Mouse (Mus musculus) heart, adult 2 months (tissue): ENCODE data around the gene Zbtb7b. TPM values are rescaled to one million over a fixed set of nuclear protein-coding genes. Genes with fewer than 3 reads are reported as not detected.

Source experiments
- DNase-seq, 2 experiments: peaks; one replicate each; pipeline ENCODE4 v3.0.0; 2021
- H3K27ac ChIP-seq: fragments of 200-600 bp; 2 replicates; pipeline ENCODE4 v1.8.1; 2022
- H3K27me3 ChIP-seq: fragments of 200-500 bp; 2 replicates; pipeline ENCODE4 v1.6.1; 2012; ENCODE audit warnings: mild to moderate bottlenecking, low read length, inconsistent platforms, mixed read lengths; ENCODE audit not compliant: control insufficient read depth, insufficient read depth
- H3K36me3 ChIP-seq: fragments of 200-500 bp; 2 replicates; pipeline ENCODE4 v1.6.1; 2012; ENCODE audit warnings: low read length, inconsistent platforms; ENCODE audit not compliant: control insufficient read depth, insufficient read depth
- H3K4me1 ChIP-seq: fragments of 200-500 bp; 2 replicates; pipeline ENCODE4 v1.6.1; 2011; ENCODE audit warnings: low read length; ENCODE audit not compliant: control insufficient read depth, insufficient read depth
- H3K4me3 ChIP-seq: fragments of 200-600 bp; 2 replicates; pipeline ENCODE4 v1.8.1; 2022
- H3K79me2 ChIP-seq: fragments of 200-500 bp; replicated peaks from 2 replicates; pipeline ENCODE4 v1.6.1; 2012; ENCODE audit warnings: mild to moderate bottlenecking, inconsistent platforms, low read length, moderate library complexity, mixed read lengths; ENCODE audit not compliant: control insufficient read depth, insufficient read depth
- H3K9ac ChIP-seq: fragments of 200-500 bp; 2 replicates; pipeline ENCODE4 v1.6.1; 2012; ENCODE audit warnings: low read depth, mild to moderate bottlenecking, control low read depth, inconsistent platforms, low read length, mixed read lengths
- CTCF ChIP-seq: fragments of 200-600 bp; IDR thresholded peaks from 2 replicates; pipeline ENCODE4 v1.8.1; 2022; ENCODE audit warnings: antibody characterized with exemption, mild to moderate bottlenecking, moderate library complexity
- EP300 ChIP-seq: fragments of 200-500 bp; IDR thresholded peaks from 2 replicates; pipeline ENCODE4 v1.6.1; 2011; ENCODE audit warnings: low read depth, low read length, control low read depth; ENCODE audit not compliant: insufficient read depth
- POLR2A ChIP-seq: fragments of 200-500 bp; IDR thresholded peaks from 2 replicates; pipeline ENCODE4 v1.6.1; 2011; ENCODE audit warnings: mild to moderate bottlenecking, low read depth, low read length, control low read depth; ENCODE audit not compliant: insufficient read depth
- WGBS: fragments of 180-500 bp; shearing (Covaris S2); methylation state at CpG from one replicate; pipeline ENCODE4 v1.1.7; 2018; 5-methylcytosine and 5-hydroxymethylcytosine counted together
- intact Hi-C: fragments of 180-260 bp; cut with DNase I; formaldehyde crosslinking; loops from one replicate; pipeline ENCODE4 v1.15.1; 2025
- polyA plus RNA-seq: library from polyadenylated mRNA; depleted of rRNA; stranded (reverse); fragments of >200 nt; gene quantifications from 2 replicates; pipeline ENCODE4 v1.2.3, GENCODE M21; 2012
- total RNA-seq, 2 experiments: library from RNA; stranded (reverse); gene quantifications; 2 replicates each; pipeline ENCODE4 v1.2.3; 2021

Gene Zbtb7b
- total and polyA plus RNA-seq, 3 experiments, result 20.5 to 23.4 (median 21.5) TPM

DNA sequence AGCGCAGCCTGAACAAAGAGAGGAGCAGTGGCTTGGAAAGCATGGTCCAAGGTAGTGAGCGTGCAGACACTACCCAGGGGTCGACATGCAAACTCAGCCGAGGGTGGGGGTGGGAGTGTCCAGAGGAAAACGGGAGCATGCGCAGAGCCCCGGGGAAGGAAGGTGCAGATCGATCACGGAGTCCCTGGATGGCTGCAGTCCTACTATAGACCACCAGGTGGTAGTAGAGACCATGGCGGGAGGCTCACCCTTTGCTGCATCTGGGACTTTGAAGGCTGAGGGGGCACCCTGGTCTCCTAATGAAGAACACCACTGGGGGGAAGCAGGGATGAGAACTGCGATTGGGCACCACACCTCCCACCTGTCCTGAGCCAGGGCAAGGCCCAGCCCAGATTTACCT, 54.1 kb downstream of the Zbtb7b start:
- Histone ChIP-seq H3K36me3 (no peaks in the 10 kb centered on the region), H3K4me3 (no peak overlapping the region), H3K27ac (no peak overlapping the region), H3K4me1 (peaks cover 2% of the 10 kb centered on the region; the same call in 1 of the 2 replicates), H3K27me3 (no peaks in the 10 kb centered on the region), H3K79me2 (no peaks in the 10 kb centered on the region), H3K9ac (no peak overlapping the region)
- TF ChIP-seq CTCF (peak; percentile 91), EP300 (peak; percentile 83), POLR2A (no peak)
- WGBS, result 10% methylated on average over 11 of the region's 11 CpGs
- intact Hi-C loops, result loop anchor here (1.0 to 5.0 kb wide), 3 partner anchors 14 to 347 kb away; no protein-coding TSS in a partner anchor
- peak; percentile 69 to 78 for DNase-seq

DNA sequence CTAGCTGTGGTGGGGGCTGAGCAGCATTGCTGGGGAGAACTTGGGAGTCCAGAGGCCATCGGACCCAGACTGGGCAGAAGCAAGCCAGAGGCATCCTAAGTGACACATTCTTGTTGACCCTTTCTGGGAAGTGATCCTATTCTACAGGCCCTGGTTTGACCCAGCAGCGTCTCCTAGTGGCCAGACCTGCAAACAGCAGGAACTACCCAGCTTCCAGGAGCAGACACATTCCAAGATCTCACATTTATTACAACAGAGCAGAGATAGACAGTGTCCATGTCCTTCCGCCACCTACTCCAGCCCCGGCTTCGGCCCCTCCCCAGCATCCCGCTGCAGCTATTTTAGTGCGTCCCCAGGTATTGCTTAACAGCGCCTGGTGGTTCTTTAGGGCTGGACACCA, 55.2 kb downstream of the Zbtb7b start:
- 37% methylated on average over 8 of the region's 8 CpGs for WGBS
- intact Hi-C loops, result loop anchor here (2.0 kb wide), 1 partner anchor 23 kb away; no protein-coding TSS in a partner anchor
- no peak overlapping the region for H3K4me3 ChIP-seq
- H3K9ac ChIP-seq, result no peak overlapping the region
- H3K36me3 ChIP-seq, result no peaks in the 10 kb centered on the region
- no peak for TF ChIP-seq POLR2A
- TF ChIP-seq EP300, result 0 out of 2 replicates have a peak, but pooled peaks have one; percentile 11
- TF ChIP-seq CTCF, result peak; percentile 91
- no peaks in the 10 kb centered on the region for H3K79me2 ChIP-seq
- no peak overlapping the region for H3K27ac ChIP-seq
- no peaks in the 10 kb centered on the region for H3K27me3 ChIP-seq
- DNase-seq, result peak; percentile 57 to 74
- peaks cover 2% of the 10 kb centered on the region; the same call in 1 of the 2 replicates for H3K4me1 ChIP-seq

DNA sequence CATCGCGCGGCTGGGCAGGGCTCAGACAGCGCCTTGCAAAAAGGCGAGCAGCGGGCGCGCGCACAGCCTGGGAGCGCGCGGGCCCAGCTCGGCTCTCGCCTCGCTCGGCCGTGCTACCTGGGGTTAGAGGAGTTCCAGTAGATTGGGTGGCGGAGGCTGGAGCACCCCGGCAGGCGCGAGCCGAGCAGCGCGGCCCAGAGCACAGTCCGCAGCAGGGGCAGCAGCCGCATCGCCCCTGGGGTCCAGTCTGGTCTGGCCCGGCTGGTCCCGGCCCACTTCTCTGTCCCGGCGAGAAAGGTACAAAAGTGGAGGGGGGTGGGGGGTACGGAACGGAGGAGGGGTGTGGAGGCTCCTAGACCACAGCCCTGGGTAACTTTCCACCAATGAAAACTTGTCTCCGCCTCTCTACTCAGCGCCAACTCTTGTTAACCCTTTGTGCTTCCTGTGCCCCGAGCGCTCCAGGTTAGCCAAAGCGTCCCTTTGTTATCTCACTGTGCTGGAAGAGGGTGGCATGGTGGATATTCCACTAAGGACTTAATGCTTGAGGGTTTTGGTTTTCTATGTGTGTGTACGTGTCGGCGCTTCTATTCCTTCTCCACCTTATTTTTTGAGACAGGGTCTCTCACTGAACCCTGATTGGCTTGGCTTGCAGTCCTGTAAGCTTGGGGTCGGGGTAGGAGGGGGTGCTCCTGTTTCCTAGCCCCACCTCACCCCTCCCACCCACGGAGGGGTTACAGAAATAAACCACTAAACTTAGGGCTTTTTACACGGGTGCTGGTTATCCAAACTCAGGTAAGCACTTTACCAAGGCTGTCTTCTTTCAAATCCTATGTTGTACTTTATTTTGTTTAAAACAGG, 56.6 kb downstream of the Zbtb7b start, which contains the start of gene Efna4:
Efna4 (minus strand) TSS at position 308 of the 858 bp plus-strand sequence.
- no peaks in the 10 kb centered on the region for H3K27me3 ChIP-seq
- H3K9ac ChIP-seq, result peak within 1 kb of the TSS; percentile 85
- no peaks in the 10 kb centered on the region for H3K79me2 ChIP-seq
- intact Hi-C loops, result loop anchor here (2.0 kb wide), 1 partner anchor 21 kb away; no protein-coding TSS in a partner anchor
- 3% methylated on average over 44 of the region's 44 CpGs for WGBS
- H3K36me3 ChIP-seq, result no peaks in the 10 kb centered on the region
- H3K27ac ChIP-seq, result no peak within 1 kb of the TSS; the same call in 1 of the 2 replicates
- no peak for TF ChIP-seq CTCF
- TF ChIP-seq POLR2A, result no peak
- no peak for TF ChIP-seq EP300
- peak within 1 kb of the TSS; percentile 71 for H3K4me3 ChIP-seq
- DNase-seq, result peak; percentile 52 to 60
- peaks cover 2% of the 10 kb centered on the region; the same call in 1 of the 2 replicates for H3K4me1 ChIP-seq

DNA sequence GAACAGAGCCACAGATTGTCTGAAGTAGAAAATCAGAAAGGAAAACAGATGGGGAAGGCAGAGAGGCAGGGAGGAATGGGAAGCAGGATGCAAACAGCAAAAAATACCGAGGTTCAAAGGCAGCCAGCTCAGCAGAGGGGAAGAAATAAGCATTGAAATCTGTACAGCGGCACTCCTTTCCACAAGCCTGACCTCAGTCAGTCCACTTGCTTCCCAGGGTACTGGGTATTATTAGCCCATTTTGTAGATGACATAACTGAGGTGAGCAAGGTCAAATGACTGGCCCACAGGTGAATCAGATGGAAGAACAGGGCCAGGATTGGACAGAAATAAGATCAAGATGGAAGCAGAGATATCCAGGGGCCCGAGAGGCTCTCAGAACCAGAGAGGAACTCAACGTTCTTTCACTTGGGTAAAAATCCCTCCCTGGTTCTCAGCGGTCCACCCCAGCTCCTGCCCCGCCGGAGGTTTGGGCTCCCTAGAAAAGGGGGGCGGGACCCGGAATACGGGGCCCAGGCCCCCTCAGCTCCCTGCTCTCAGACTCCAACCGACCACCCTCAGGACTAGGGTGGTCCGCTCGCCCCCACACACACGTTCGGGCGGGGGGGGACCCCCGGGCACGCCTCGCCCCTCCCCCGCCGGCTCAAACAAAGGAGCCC, 57.4 kb downstream of the Zbtb7b start:
- H3K4me3 ChIP-seq, result peak overlapping the region; percentile 71

DNA sequence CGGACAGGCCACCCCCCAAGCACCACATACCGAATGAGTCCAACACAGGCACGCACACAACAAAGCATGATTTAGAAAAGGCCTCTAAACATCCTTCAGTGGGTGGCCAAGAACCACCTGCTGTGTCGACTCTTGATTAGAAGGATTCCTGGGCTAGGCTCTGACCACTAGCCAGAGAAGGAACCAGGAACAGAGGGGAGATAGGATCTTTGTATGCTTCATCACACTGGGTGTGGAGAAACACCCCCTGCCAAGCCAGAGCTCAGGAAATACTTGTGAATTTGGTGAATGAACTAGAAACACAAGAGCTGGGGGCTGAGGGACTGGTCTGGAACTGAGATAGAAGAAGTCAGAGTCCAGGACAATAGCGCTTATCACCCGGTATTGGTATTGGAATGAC, 58.0 kb downstream of the Zbtb7b start:
- Histone ChIP-seq H3K27ac (no peak overlapping the region), H3K4me1 (peaks cover 2% of the 10 kb centered on the region; the same call in 1 of the 2 replicates), H3K27me3 (no peaks in the 10 kb centered on the region), H3K9ac (no peak overlapping the region), H3K79me2 (no peaks in the 10 kb centered on the region), H3K36me3 (no peaks in the 10 kb centered on the region), H3K4me3 (no peak overlapping the region)
- WGBS, result 57% methylated on average over 6 of the region's 6 CpGs
- intact Hi-C loops, result no loop called here
- no peak for DNase-seq
- TF ChIP-seq CTCF (no peak), EP300 (no peak), POLR2A (no peak)

More for the DNA sequence above, 57.4 kb downstream of the Zbtb7b start:
- WGBS, result 4% methylated on average over 21 of the region's 21 CpGs
- intact Hi-C loops, result no loop called here
- no peaks in the 10 kb centered on the region for H3K27me3 ChIP-seq
- no peaks in the 10 kb centered on the region for H3K79me2 ChIP-seq
- no peak overlapping the region; the same call in 1 of the 2 replicates for H3K27ac ChIP-seq
- TF ChIP-seq CTCF, result no peak
- no peak for TF ChIP-seq POLR2A
- no peak for TF ChIP-seq EP300
- peak overlapping the region; percentile 85 for H3K9ac ChIP-seq
- H3K4me1 ChIP-seq, result peaks cover 2% of the 10 kb centered on the region; the same call in 1 of the 2 replicates
- H3K36me3 ChIP-seq, result no peaks in the 10 kb centered on the region
- DNase-seq, result no peak
